Mouse (Mus musculus) T-helper 2 cell (primary cell): Measurements from ENCODE around the gene Zbed5.
"Not testable (repeated sequence)": the region's sequence is repeated elsewhere in the genome, so short reads cannot be mapped to it uniquely, and the experiment has no call there.

ENCODE experiments used
- in situ Hi-C: fragments of 300-600 bp; cut with MboI, MseI; formaldehyde crosslinking; loops from one replicate; pipeline ENCODE4 v1.15.1; 2025; ENCODE audit warnings: high pct_unique_total_duplicates

The Zbed5 gene

GRCm38 (mm10) chr5:129908242-129908965, 12.9 kb downstream of the Zbed5 start, which contains the start of gene Nupr1l:
TSS of gene Nupr1l (plus strand) at chr5:129908540.
- in situ Hi-C loops = no loop called here

GRCm38 (mm10) chr5:129909147-129909546, 13.6 kb downstream of the Zbed5 start:
- in situ Hi-C loops = no loop called here

- in situ Hi-C loops = no loop called here
These were observed 14.1 kb downstream of the Zbed5 start for GRCm38 (mm10) chr5:129909591-129909990.

- in situ Hi-C loops = no loop called here
These were observed 18.5 kb downstream of the Zbed5 start for GRCm38 (mm10) chr5:129914024-129914423.

- in situ Hi-C loops = not testable (repeated sequence)
These were observed 20.0 kb downstream of the Zbed5 start for GRCm38 (mm10) chr5:129915491-129915890.

GRCm38 (mm10) chr5:129918065-129918651, 22.6 kb downstream of the Zbed5 start:
- in situ Hi-C loops = no loop called here

GRCm38 (mm10) chr5:129918752-129919151, 23.2 kb downstream of the Zbed5 start:
- in situ Hi-C loops = no loop called here

- in situ Hi-C loops = no loop called here
These were observed 23.8 kb downstream of the Zbed5 start for GRCm38 (mm10) chr5:129919320-129919719.

- in situ Hi-C loops = no loop called here
These were observed 26.4 kb downstream of the Zbed5 start for GRCm38 (mm10) chr5:129921972-129922371.

- in situ Hi-C loops = no loop called here
These were observed 29.4 kb downstream of the Zbed5 start for GRCm38 (mm10) chr5:129924820-129925452.

GRCm38 (mm10) chr5:129925933-129926332, 30.4 kb downstream of the Zbed5 start:
- in situ Hi-C loops = no loop called here

GRCm38 (mm10) chr5:129929924-129930855, 34.7 kb downstream of the Zbed5 start:
- in situ Hi-C loops = no loop called here

- in situ Hi-C loops = no loop called here
These were observed 41.4 kb downstream of the Zbed5 start for GRCm38 (mm10) chr5:129936941-129937340.

GRCm38 (mm10) chr5:129940281-129940680, 44.8 kb downstream of the Zbed5 start:
- in situ Hi-C loops = no loop called here

- in situ Hi-C loops = no loop called here
These were observed 45.4 kb downstream of the Zbed5 start for GRCm38 (mm10) chr5:129940736-129941494.

GRCm38 (mm10) chr5:129941495-129942045, 46.0 kb downstream of the Zbed5 start, which contains the start of gene Vkorc1l1:
TSS of gene Vkorc1l1 (plus strand) at chr5:129941970.
- in situ Hi-C loops = no loop called here

- in situ Hi-C loops = not testable (repeated sequence)
These were observed 46.8 kb downstream of the Zbed5 start for GRCm38 (mm10) chr5:129942073-129942939.

GRCm38 (mm10) chr5:129943402-129943801, 47.9 kb downstream of the Zbed5 start:
- in situ Hi-C loops = no loop called here

- in situ Hi-C loops = no loop called here
These were observed 52.1 kb downstream of the Zbed5 start for GRCm38 (mm10) chr5:129947528-129948033.
